Mouse (Mus musculus) layer of hippocampus, adult 18-20 months (tissue): ENCODE results near the gene Arap2. TPM values are rescaled to one million over a fixed set of nuclear protein-coding genes. Genes with fewer than 3 reads are reported as not detected.

Experiments used
- DNase-seq, 2 experiments: peaks; one replicate each; pipeline ENCODE4 v3.0.0; 2022; ENCODE audit warnings: low spot score in 2 of 2
- total RNA-seq, 2 experiments: library from RNA; stranded (reverse); gene quantifications; 2 replicates each; pipeline ENCODE4 v1.2.3; 2021

Gene Arap2
- total RNA-seq, 2 experiments from 2014 or later, result 44.6 to 49.8 TPM

- no peak for DNase-seq
Observed at GRCm38 (mm10) chr5:62636341-62636740, 129.6 kb downstream of the Arap2 start.

GRCm38 (mm10) chr5:62628901-62629300, 137.1 kb downstream of the Arap2 start:
- no peak for DNase-seq

DNA sequence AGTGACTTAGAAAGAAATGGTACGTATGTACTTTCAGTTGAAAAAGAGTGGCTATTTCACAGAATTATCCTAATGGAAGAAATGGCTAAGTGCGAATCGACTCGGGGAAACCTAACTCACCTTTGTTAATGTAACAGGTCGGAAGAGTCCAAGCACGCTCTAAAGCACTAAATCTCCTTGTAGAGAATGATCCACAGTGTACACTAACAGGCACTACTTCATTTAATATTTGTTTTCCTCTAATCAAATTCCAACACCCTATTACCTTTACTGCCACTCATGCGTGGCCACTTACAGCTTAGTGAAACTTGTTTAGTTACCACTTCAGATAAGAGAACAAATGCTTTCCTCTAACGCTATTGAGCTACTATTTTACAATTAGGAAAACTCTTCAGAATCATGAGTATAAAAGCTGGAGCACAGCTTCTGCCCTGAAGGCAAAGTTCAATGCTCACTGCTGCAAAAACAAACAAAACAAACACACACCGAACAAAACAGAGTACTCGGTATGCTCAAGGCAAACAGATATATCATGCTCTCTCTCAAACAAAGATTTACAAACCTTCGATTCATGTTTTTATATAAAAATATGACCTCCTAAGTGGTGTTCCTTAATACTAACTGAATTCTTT, 143.0 kb downstream of the Arap2 start:
- no peak for DNase-seq

- no peak for DNase-seq
Observed at GRCm38 (mm10) chr5:62618286-62618685, 147.7 kb downstream of the Arap2 start.

GRCm38 (mm10) chr5:62611990-62612389, 154.0 kb downstream of the Arap2 start:
- peak in 1 of 2 experiments; percentile 39 for DNase-seq

DNA sequence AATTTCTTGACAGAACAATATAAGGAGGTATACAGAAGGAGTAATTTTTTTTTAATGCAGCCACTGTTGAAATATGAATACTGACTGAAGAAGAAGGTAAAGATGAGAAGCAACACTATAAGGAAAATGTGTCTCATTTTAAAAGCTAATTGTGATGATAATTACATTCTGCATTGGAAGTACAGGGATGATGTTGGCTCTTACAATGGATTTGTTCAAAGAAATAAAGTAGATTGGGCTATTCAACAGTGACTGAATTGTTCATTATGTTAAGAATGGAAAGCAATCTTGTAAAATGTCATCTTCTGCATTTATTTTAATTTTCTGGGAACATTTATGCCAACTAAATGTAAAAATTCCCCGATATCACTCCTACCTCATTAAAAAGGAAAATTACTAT, 178.6 kb downstream of the Arap2 start:
- no peak for DNase-seq

DNA sequence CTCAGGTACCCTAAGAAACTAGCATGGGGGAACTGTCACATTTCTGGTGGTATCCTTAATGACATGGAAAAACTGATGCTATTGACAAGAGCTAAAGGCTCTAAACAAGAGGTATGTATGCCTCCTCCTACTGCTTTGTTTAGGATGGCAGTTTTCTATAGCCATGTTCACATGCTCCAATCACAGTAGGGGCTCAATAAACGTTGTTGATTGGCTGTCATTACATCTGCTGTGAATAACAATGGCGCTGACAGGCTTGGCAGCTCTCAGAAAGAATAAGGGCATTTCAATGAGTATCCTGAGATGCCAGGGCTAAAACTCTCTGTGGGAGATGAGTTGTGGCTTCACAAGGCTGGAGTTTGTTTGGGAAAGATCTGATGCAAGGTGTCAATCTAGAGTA, 183.3 kb downstream of the Arap2 start:
- no peak for DNase-seq

- DNase-seq, result peak; percentile 7 to 46
Observed at GRCm38 (mm10) chr5:62581699-62582098, 184.3 kb downstream of the Arap2 start.

DNA sequence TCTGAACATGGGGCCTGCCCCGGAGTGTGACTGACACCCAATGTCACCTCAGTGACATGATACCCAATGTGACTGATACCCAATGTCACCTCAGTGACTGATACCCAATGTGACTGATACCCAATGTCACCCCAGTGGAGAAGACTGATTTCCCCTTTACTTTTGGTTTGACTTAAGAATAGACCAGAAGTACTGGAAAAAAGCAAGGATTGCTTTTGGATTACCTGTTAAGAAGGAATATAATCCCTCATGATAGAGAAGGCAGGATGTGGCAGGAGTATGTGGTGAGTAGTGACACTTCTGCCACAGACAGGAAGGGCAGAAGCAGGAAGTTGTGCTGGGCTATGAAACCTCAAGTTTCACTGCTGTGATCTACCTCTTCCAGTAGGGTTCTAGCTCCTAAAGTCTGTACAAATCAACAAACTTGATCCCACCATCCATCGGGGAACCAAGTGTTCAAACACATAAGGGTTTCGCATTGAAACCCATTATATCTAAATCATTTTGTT, 191.6 kb downstream of the Arap2 start:
- no peak for DNase-seq

Other genes with a start within 250 kb of the Arap2 start
- gene Dthd1, start 47.7 kb upstream of the Arap2 start, total RNA-seq, result under 1 TPM; 0.17 to 0.23 TPM